Mouse (Mus musculus) thymus, adult 2 months (tissue): ENCODE data around the gene Slc25a13.

Experiments
- CTCF ChIP-seq: fragments of 200-500 bp; IDR thresholded peaks from 2 replicates; pipeline ENCODE4 v1.5.1; 2012; ENCODE audit warnings: mild to moderate bottlenecking, control low read depth, low read length, moderate library complexity, borderline replicate concordance; ENCODE audit not compliant: control insufficient read depth, poor library complexity, insufficient read depth; ENCODE audit errors: extremely low read depth
- POLR2A ChIP-seq: fragments of 200-500 bp; IDR thresholded peaks from 2 replicates; pipeline ENCODE4 v1.6.1; 2012; ENCODE audit warnings: mild to moderate bottlenecking, low read length, control low read depth, moderate library complexity; ENCODE audit not compliant: control insufficient read depth, poor library complexity, insufficient read depth; ENCODE audit errors: extremely low read depth

DNA sequence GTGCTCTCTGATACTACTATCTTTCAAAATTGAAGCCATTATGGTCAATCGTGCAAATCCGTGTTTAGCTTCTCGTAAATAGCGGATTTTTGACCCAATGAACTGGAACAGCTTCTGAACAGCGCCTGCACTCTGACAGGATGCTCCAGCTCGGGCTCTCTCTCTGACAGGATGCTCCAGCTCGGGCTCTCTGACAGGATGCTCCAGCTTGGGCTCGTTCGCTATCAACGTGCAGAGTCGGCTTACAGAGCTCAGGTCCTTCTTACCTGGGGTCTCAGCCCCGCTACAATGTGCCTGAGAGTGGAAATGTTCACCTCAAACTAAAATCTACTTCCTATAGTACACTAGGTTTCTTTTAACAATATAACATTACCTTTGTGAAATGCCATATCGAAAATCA, 71.6 kb downstream of the Slc25a13 start:
- TF ChIP-seq CTCF, result no peak
- TF ChIP-seq POLR2A, result no peak
